In genomic region chr9:89461190-89461589, GRCm38 (mm10) we compare ENCODE assay signal across 7 mouse cellular contexts.
DNase-seq lines count a peak whose midpoint lies in the region; ATAC-seq and TF ChIP-seq lines count a peak whose summit lies in the region.

No protein-coding gene starts in this region.

- no peak for ATAC-seq in liver, embryonic 11.5 days (replicated peaks; ENCODE audit: low FRiP score)

- H3K36me3 ChIP-seq in liver, adult 2 months (ENCODE audit: control insufficient read depth, insufficient read depth, low read length), result no peaks in the 10 kb centered on the region
- no peaks in the 10 kb centered on the region for H3K36me3 ChIP-seq in liver, embryonic 11.5 days (ENCODE audit: control insufficient read depth, insufficient read depth, low read length)

- no peaks in the 10 kb centered on the region for H3K4me1 ChIP-seq in liver, adult 2 months (ENCODE audit: control insufficient read depth, insufficient read depth, low read length)
- no peaks in the 10 kb centered on the region for H3K4me1 ChIP-seq in liver, embryonic 11.5 days (replicated peaks; ENCODE audit: control insufficient read depth, insufficient read depth, low read length)

- 37% methylated on average over 5 of the region's 5 CpGs for WGBS in liver, adult 2 months
- WGBS in liver, embryonic 11.5 days, result 51% methylated on average over 5 of the region's 5 CpGs

- intact Hi-C loops in left cerebral cortex, postnatal 36 days (cut with DNase I), result loop anchor here (5.0 kb wide), 1 partner anchor 211 kb away; no protein-coding TSS in a partner anchor

- no peaks in the 10 kb centered on the region for H3K27me3 ChIP-seq in liver, adult 2 months (ENCODE audit: control insufficient read depth, insufficient read depth, low read length)
- no peaks in the 10 kb centered on the region for H3K27me3 ChIP-seq in liver, embryonic 11.5 days (replicated peaks; ENCODE audit: control insufficient read depth, insufficient read depth, low read length)

- DNase-seq in liver, adult 2 months (ENCODE audit: extremely low read depth, low read depth, low spot score), result peak; percentile 18
- no peak for DNase-seq in liver, embryonic 11.5 days (ENCODE audit: low spot score)
- peak; percentile 61 for DNase-seq in R1 (ENCODE audit: low read depth, low spot score)
- peak; percentile 30 for DNase-seq in c-Kit-positive CD71-negative TER-119-negative erythroid progenitor cells, embryonic 14.5 days (ENCODE audit: low read depth)
- peak; percentile 25 to 72 for DNase-seq in frontal cortex, postnatal 36 days (ENCODE audit: low spot score in 2 of 2)
- DNase-seq in left cerebral cortex, postnatal 36 days (ENCODE audit: low spot score in 2 of 2), result peak; percentile 14 to 47
- peak; percentile 23 for DNase-seq in right cerebral cortex, postnatal 4 days

- no peak overlapping the region for H3K4me3 ChIP-seq in liver, adult 2 months (ENCODE audit: insufficient read depth, low read depth, low read length)
- no peak overlapping the region for H3K4me3 ChIP-seq in liver, embryonic 11.5 days (ENCODE audit: low read depth, low read length)

- peak; percentile 55; the same call in 1 of the 2 replicates for TF ChIP-seq CTCF in liver, adult 2 months (IDR thresholded peaks at IDR 0.05; ENCODE audit: low read depth, low read length)

- no peaks in the 10 kb centered on the region for H3K9me3 ChIP-seq in liver, embryonic 11.5 days (ENCODE audit: control insufficient read depth, low read length)

- no peak overlapping the region for H3K27ac ChIP-seq in liver, adult 2 months (replicated peaks; ENCODE audit: insufficient read depth, low read depth, low read length)
- no peak overlapping the region for H3K27ac ChIP-seq in liver, embryonic 11.5 days (ENCODE audit: low read depth, low read length)

- TF ChIP-seq POLR2A in liver, adult 2 months (IDR thresholded peaks at IDR 0.05; ENCODE audit: extremely low read depth, insufficient read depth, low read length), result no peak

- H3K79me2 ChIP-seq in liver, adult 2 months (ENCODE audit: control insufficient read depth, insufficient read depth, low read length), result no peaks in the 10 kb centered on the region

- H3K4me2 ChIP-seq in liver, embryonic 11.5 days, result no peak overlapping the region

- no peak overlapping the region for H3K9ac ChIP-seq in liver, adult 2 months (ENCODE audit: low read depth, low read length)
- no peak overlapping the region for H3K9ac ChIP-seq in liver, embryonic 11.5 days (ENCODE audit: low read depth, low read length)
